Mouse (Mus musculus) splenic B cell, adult 2 months (primary cell): ENCODE measurements around the gene Ccl25.
"Not testable (repeated sequence)": the region's sequence is repeated elsewhere in the genome, so short reads cannot be mapped to it uniquely, and the experiment has no call there.

Experiments used
- DNase-seq: peaks from one replicate; pipeline ENCODE4 v3.0.0-alpha.2; 2011; ENCODE audit warnings: low read depth, low spot score
- H3K27me3 ChIP-seq: 2 replicates; pipeline ENCODE4 v1.6.1; 2012; ENCODE audit warnings: mild to moderate bottlenecking, low read length, moderate library complexity, mixed read lengths; ENCODE audit not compliant: control insufficient read depth, poor library complexity, insufficient read depth, severe bottlenecking
- H3K36me3 ChIP-seq: 2 replicates; pipeline ENCODE4 v1.6.1; 2012; ENCODE audit warnings: mild to moderate bottlenecking, low read length, moderate library complexity, mixed read lengths; ENCODE audit not compliant: control insufficient read depth, poor library complexity, insufficient read depth, severe bottlenecking

Ccl25 gene

DNA sequence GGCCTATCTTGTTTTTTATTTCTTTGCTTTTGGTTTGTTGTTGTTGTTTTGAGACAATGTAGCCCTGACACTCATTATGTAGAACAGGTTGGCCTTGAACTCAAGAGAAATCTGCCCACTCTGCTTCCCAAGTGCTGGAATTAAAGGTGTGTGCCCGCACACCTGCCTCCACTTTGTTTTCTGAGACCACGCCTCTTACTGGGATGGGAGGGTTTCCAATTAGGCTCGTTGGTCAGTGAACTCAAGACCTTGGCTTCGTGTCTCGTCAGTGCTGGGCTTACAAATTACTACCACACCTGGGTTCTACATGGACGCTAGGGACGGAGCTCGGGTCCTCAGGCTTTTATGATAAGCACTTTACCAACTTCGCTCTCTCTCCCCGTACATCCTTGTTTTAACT, 30.4 kb downstream of the Ccl25 start:
- no peak for DNase-seq
- no peaks in the 10 kb centered on the region for H3K36me3 ChIP-seq
- no peaks in the 10 kb centered on the region for H3K27me3 ChIP-seq

DNA sequence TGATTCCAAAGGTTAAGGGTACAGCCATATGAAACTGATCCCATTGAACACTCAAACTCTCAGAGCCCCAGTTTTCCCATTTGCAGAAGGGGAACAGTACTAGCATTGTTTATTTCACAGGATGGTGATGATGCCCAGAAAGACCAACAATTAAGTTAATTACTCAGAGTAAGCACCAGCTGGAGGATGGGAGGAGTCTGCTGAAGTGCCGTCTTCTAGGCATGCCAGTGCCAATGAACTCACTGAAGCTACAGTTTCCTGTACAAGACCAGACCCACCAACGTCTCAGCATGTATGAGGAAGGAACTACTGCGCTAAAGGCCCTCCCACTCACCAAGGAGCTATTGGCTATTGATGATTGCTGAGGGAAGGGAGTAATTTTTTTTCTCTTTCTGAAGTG, 34.4 kb downstream of the Ccl25 start:
- DNase-seq: no peak
- Histone ChIP-seq H3K27me3 (no peaks in the 10 kb centered on the region), H3K36me3 (no peaks in the 10 kb centered on the region)

DNA sequence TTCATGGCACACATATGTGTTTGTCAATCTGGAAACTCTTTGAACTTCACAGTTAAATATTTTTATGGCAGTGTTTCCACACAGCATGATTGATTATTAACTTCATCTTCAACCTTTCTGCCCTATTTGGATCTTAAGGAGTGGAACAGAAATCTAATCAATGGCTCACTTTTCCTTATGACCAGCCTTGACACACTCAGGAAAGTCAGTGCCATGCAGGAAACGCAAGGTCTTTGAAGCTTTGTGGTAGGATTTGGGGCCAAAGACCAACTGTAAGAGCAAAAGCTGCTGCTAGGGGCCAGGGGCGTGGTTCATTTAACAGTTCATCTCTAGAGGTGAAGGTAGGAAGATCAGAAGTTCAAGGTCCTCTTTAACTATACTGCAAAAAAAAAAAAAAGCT, 35.9 kb downstream of the Ccl25 start:
- Histone ChIP-seq H3K27me3 (no peaks in the 10 kb centered on the region), H3K36me3 (no peaks in the 10 kb centered on the region)
- DNase-seq: no peak

DNA sequence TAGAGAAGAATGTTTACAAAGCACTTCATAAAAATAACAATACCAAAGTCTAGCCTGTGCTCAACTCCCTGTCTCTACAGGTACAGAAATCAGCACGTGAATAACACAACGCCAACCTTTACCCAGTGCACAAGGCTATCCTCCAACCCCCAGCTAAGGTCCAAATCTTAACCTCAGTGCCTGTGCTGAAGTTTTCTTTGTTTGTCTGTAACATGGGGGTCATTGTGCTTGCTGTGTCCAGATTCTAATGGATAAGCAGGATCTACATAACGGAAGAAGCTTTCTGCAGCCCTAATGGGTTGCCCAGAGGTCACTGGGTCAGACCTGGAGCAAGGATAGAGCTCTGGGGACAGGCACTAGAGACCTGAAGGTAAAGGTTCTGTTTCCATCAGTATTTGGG, 41.2 kb downstream of the Ccl25 start:
- Histone ChIP-seq H3K36me3 (no peaks in the 10 kb centered on the region), H3K27me3 (no peaks in the 10 kb centered on the region)
- DNase-seq: no peak

DNA sequence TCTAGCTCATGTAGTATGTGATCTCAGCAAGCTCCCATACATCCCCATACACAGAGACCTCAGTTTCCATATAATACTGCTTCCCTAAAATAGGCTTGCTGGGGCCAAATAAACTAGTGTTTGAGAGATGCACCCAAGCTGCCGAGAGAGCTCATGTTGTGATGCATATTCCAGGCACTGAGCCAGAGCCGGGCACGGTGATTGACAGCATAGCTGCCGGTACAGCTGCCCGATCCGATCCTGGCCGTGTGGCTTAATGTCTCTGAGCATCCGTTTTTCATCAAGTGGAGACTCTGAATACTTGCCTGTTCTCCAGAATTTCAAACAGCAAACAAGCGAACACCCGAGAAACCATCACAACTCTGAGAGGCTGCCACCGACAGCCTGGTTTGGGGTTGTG, 42.8 kb downstream of the Ccl25 start:
- no peaks in the 10 kb centered on the region for H3K36me3 ChIP-seq
- no peak for DNase-seq
- no peaks in the 10 kb centered on the region for H3K27me3 ChIP-seq

DNA sequence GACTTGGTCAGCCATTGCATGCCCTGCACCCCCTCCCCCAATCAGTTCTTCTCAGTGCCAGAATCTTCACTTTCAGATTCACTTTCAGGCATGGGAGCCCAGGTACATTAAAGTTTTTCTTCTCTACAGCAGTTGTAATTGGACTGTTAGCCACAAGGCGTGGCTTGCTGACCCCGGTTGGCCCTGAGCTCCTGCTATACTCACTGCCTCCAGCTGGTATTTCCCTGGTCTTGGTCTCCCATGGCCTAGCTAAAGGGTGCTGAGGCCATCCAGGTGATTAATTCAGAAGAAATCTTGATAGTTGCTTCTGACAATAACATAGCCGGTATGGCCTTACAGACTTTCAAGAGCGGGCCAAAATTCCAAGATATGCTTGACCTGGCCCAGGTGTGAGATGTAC, 43.5 kb downstream of the Ccl25 start:
- Histone ChIP-seq H3K36me3 (no peaks in the 10 kb centered on the region), H3K27me3 (no peaks in the 10 kb centered on the region)
- DNase-seq: no peak

DNA sequence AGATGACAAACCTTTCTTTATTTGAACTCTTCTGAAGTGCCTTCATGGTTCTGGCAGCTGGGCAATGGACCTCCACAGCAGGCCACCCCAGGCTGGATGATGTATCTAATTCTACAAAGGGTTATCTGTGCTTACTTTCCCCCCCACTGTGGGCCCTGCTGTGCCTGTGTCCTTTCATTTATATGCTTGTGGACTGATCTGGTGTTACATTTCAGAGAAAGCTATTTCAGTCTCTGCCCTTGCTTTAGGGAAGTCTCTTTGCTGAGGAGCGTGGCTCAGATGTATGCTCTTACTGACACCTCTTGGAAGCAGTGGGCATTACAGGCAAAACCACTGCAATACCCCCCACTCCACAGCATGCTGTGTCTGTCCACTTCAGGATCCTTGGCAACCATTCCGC, 45.1 kb downstream of the Ccl25 start:
- Histone ChIP-seq H3K27me3 (no peaks in the 10 kb centered on the region), H3K36me3 (no peaks in the 10 kb centered on the region)
- peak; percentile 80 for DNase-seq

DNA sequence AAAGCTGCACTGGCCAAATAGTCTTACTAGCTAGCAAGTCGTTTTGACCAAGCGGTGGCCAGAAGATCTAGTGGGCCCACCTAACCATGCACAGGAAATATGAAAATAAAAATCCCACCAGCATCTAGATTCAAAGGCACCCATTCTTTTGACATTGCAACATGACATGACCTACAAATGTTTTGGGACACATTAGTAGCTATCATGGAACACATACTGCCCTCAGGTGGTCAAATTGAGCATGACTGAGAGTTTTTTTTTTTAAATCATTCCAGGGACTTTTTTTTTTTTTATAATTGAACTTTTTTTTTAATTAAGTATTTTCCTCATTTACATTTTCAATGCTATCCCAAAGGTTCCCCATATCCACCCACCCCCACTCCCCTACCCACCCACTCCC, 47.6 kb downstream of the Ccl25 start:
- peak; percentile 48 for DNase-seq
- Histone ChIP-seq H3K36me3 (no peaks in the 10 kb centered on the region), H3K27me3 (no peaks in the 10 kb centered on the region)

DNA sequence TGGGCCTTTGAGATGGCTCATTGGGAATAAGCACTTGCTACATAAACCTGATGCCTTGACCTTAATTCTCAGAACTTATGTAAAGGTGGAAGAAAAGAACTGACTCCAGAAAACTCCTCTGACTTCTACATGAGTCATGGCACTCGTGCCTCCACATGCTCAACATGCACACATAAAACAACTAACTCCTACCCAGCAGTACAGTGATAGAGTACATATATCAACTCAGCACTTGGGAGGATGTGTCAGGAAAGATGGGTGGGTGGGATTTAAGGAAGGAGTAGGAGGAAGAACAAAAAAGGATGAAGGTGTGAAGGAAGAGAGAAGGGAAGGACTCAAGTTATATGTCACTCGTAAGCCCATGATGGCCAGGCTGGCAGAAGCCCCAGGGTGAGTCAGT, 76.4 kb downstream of the Ccl25 start:
- Histone ChIP-seq H3K27me3 (no peaks in the 10 kb centered on the region), H3K36me3 (no peaks in the 10 kb centered on the region)
- no peak for DNase-seq

DNA sequence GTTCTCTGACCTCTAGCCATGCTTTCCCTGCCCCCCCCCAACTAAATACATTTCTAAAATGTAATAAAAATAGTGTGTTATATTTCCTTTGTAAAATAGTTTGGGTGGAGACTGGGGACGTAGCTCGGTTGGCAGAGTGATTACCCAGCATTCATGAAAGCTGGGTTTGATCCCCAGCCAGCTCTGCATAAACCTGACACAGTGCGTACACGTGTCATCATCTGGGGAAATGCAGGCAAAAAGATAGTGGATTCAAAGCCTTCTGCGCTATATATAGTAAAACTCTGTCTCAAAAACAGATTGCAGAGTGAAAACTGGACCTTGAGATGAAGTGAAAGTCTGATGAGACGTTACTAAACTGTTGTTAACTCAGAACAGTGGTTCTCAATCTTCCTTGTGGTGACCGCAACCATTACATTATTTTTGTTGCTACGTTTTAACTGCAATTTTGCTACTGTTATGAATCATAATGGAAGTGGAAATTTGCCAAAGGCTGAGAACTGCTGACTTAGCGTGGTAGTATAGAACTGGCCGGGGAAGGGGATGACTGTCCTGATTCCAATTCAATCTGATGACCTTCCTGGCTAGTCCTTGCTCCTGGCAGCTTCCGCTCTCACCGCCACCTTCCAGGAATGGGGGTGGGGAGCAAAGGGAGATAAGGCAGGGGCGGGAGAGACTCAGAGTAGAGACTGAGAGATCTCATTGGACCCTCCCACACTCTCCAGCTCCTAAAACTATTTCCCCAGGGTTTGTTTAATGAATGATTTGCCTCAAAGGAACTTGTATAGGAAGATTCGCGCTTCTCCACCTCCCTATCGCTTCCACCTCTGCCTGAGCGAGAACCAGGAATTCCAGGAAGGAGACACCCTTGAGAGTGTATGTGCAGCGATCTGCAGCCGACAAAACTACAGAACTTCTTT, 79.2 kb downstream of the Ccl25 start:
- no peaks in the 10 kb centered on the region for H3K27me3 ChIP-seq
- no peak for DNase-seq
- H3K36me3 ChIP-seq: no peaks in the 10 kb centered on the region

DNA sequence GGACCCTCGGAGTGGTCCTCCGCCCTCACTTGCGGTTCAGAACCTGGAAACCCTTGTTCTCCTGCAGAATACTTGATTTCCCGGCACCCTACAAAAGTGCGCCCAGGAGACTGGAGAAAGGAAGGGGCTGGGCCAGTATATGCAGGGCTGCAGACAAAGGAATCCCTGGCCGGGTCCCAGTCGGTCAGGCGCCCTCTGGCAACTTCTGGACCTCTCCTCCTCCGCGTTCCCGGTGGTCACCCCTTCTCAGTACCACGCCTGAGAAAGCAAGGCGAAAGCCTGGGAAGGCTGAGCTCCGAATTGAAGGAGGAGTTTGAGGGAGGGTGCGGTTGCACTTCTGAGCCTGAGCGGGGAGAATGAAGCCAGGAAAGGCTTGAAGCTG, 79.9 kb downstream of the Ccl25 start:
- DNase-seq: no peak
- H3K27me3 ChIP-seq: no peaks in the 10 kb centered on the region
- no peaks in the 10 kb centered on the region for H3K36me3 ChIP-seq

DNA sequence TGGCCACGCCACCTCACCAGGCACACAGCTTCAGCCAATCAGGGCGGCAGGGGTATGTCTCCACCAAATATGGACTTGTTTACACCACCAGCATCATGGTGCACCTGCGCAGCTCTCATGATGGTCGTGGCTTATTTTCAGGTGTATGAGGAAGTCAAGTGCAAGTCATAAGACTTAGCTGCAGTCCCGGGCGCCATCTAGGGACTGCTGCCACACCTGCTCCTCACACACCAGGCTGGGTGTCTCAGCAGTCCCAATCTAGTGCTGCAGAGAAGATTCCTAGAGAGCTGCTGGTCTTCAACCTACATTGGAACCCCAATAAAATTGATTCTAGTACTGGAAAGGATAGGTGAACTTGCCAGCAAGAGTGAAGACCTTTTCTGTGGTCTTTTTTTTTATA, 83.4 kb downstream of the Ccl25 start:
- peak; percentile 7 for DNase-seq
- H3K36me3 ChIP-seq, H3K27me3 ChIP-seq: not testable (repeated sequence)
